Mouse (Mus musculus) kidney, postnatal 4 days (tissue): ENCODE measurements around the gene Rnf224.

ENCODE experiments used
- DNase-seq, 2 experiments: peaks; one replicate each; pipeline ENCODE4 v3.0.0; 2021; ENCODE audit warnings: mixed read lengths in 2 of 2

Gene Rnf224

DNA sequence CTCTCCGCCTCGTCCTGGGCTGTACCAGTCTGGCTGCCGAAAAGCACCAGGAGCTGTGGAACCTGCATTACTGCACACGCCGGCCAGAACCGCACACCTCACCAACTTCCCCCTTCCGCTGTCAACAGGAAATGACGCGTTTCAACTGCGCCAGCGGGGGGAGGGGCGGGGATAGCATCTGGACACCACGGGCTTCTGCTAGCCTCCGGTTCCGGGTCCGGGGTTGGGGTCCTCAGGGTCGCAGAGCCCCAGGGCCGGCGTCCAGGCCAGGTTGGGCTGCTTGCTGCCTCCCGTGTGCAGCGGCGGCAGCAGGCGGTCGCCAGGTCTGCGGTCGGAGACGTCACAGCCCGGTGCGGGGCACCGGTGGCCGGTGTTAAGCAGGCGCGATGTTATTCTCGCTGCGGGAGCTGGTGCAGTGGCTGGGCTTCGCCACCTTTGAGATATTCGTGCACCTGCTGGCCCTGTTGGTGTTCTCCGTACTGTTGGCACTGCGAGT, 18.7 kb upstream of the Rnf224 start, which contains the start of gene Tmem203:
Gene Tmem203 (plus strand): TSS at position 156 of the 496 bp plus-strand sequence.
- DNase-seq = peak; percentile 94

DNA sequence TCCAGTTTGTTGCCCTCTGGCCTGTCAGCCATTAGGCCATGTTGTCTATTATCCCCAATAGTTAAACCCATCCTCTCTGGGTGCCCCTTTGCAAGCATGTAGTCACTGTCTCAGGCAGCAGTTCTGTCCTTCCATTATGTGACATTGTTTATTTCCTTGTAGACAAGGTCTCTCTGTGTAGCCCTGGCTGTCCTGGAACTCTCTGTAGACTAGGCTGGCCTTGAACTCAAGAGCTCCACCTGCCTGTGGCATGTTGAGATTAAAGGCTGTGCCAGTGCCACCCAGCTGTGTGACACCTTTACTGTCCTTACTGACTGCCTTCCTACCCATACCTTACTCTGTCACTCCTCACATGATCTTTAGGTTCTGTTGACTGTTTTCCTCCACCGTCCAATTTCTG, 15.7 kb upstream of the Rnf224 start:
- DNase-seq = peak; percentile 40 to 50

DNA sequence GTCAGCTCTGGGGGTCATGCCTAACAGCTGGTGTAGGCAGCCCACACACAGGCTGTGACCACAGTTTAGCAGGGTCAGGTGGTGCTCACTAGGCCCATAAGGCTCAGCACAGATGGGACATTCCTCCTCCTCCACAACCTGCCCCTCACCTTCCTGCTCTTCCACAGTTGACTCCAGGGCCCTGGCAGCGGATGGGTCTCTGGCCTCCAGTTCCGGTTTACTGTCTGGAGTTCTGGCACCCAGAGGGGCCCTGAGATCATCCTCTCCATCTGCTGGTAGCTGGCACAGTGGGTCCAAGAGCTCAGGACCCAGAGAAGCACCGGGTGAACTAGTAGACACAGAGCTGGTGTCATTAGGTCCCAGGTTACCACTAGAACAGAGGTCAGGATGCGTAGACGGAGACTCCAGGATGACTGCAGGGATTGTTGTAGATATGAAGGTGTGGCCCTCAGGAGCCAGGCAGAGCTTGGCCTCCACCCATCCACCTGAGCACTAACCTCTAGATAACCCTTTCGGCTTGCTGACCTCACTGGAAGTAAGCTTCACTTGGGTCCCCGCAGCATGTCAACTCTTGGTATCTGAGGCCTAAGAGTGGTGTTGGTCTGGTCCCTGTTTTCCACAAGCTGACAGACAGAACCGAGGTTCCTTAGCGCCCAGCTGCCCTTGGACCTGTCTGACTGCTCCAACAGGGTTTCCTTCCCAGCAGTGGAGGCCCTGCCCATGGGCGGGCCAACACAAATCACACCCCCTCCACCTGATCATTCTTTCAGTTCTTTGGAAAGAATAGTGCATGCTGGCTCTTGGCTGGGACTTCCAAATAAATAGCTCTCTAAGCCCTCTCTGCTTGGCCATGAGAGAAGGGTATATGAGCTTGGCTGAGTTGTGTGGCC, 9.8 kb upstream of the Rnf224 start, which contains the start of gene AL732309.1:
Gene AL732309.1 (minus strand): TSS at position 681 of the 890 bp plus-strand sequence.
- no peak for DNase-seq

DNA sequence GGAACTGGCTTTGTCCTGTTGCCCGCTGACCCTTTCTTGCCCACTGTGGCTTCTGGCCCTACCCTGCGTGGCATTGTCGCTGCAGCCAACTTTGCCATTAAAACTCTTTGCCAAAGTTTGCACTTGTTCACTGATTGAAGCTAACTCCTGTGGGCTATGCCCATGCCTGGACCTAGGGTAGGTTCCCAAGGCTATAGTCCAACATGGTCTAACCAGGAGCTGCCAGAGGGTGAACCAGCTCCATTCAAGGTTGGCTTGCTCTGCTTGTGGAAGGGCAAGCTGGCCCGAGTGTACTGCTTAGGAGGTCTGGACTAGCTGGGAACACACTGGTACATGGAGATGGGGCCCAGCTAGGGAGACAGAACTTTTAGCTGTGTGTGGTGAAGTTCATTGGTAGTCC, 7.6 kb upstream of the Rnf224 start:
- DNase-seq = no peak

DNA sequence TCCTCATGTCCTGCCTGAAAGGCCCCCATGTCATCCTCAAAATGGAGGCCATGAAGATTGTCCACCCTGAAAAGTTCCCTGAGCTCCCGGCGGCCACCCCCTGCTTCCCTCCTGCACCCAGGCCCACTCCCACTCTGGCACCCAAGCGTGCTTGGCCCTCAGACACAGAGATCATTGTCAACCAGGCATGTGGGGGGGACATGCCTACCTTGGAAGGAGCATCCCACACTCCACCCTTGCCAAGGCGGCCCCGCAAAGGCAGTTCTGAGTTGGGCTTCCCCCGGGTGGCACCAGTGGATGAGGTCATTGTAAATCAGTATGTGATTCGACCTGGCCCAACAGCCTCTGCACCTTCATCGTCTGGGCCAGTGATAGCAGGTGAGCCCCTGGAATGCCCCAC, 6.8 kb upstream of the Rnf224 start:
- no peak for DNase-seq

DNA sequence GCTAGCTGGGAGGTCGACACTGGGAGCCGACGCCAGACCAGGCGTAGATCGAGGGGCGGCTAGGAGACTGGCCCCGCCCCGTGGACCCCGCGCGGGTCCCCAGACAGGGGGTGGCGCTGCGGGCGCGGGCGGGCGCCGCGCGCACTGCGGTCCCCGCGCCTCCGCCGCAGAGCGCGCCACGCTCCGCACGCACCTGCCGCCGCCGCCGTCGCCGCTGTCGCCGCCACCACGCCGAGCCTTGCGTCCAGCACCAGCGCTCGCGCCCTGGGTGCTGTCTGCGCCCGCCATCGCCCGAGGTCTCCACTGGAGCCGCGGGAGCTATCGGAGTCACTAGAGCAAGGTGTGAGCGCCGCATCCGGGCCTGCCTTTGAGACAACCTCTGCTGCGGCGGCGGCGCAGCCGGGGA, 5.5 kb upstream of the Rnf224 start, which contains the start of the genes Rnf208 and Cysrt1:
Gene Rnf208 (plus strand): TSS at position 155 of the 406 bp plus-strand sequence.
Gene Cysrt1 (minus strand): TSS at position 352 of the 406 bp plus-strand sequence.
- DNase-seq = peak; percentile 39 to 54

DNA sequence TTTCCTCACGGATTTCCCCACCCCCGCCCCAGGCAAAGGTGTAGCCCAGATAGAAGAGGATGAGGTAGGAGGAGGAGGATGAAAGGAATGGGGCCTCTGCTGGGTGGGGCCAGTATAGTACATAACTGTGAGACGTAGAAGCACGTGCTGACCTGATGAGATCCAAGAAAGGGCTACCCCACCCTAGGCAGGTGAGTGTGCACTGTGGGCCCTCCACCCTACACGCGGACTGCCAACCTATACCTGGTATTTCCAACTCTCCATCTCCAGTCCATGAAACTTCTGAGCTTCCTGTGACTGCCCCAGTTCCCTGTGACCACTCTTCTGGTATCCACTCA, 4.8 kb upstream of the Rnf224 start:
- DNase-seq = peak in 1 of 2 experiments; percentile 9

DNA sequence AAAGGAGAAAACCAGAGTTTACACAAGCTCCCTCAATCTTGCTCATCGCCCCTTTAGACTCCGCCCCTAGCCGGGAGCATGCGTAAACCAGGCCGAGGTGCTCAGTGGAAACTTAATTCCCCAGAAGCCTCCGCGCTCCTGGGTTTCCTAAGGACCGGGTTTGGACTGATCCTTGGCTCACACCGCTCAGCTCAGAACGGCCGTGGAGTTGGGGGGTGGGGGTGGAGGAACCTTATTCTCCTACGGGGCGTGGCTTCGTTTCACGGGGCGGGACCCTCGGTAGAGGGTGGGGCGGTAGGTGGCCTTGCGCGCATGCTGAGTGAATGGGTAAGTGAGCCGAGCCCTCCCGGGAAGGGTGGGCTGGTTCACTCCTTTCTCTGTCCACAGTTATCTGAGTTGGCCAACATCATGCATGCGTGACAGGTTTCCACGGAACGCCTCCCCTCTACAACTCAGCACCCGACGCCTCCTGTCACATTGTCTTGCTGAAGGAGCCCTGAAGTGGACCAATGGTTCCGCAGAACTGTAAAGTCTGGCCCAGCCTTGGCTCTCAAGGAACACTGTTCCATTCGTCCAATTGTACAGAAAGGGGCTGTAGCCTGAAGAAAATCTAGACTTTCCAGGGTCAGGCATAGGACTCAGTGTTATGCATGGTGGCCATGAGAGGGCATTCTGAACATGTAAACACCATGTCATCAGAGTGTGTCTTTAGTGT, 4.3 kb upstream of the Rnf224 start:
- DNase-seq = peak; percentile 84 to 89

DNA sequence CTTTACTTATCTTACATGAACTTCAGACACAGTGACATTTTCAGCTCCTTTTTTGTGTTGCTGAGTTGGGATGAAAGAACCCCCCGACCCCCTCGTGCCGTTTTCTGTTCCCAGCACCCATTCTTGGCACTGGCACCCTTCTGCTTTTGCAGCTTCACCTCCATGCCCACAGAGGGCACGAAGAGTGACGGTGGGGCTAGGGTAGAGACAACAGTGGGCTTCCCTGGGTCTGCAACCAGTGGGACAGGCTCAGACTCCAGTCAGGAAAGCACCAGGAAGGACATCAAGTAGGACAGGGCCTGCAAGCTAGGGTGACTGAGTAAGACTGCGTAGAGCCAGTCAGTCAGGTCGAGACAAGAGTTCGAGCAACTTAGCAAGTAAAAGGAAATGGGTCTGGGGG, 3.7 kb upstream of the Rnf224 start:
- DNase-seq = peak in 1 of 2 experiments; percentile 2

DNA sequence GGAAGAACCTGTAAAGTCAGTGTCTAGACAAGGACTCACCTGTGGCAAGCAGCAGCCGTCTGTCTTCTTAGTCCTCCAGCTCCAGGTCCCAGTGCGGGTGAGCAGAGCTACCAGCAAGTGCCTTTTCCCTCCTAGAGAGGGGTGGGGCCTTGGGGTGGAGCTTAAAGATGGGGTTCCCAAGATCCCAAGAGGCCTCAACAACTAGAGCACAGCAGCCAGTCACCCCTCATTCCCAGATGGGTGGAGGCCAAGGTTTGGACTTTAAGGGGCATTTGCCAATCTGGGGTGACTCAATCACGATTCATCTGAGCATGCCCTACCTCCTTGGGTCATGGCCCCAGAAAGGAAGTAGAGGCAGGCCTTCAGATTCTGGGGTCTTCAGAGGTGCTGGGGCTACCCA, 3.2 kb upstream of the Rnf224 start:
- peak in 1 of 2 experiments; percentile 3 for DNase-seq

DNA sequence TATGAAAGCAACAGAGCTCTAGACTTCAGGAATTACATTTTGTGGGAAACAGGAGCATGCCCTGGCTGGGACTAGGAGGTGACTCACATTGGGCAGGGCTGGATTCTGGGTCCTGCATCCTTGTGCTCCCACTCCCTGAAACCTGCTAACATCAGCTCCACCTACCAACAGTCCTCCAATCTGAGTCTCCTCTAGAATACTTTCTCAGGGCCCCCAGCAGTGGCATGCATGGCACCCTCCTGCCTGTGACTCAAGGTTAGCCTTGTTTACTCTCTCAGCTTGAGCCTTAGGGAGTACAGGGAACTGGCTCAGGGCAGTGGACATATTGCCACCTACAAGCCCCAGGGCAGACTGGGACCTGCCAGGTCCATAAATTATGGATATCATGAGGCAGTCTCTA, 1.5 kb upstream of the Rnf224 start:
- peak in 1 of 2 experiments; percentile 4 for DNase-seq

DNA sequence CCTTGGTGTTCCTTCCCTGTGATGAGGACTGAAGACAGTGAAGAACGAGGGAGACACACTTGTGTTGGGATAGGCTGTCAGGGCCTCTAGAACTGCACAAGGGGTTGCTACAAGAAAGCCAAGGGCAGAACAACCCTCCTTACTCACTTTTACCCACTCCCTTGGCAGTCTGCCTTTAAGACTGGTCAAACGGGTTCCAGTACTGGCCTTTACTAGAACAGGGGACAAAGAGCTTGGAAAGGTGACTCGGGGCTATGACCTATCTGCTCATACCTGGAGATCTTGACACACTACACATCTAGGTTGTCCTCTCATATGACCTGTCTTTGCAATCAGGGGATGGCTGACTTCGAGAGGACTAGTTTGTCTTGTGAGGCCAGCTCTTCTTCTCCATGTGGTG, 935 bp upstream of the Rnf224 start:
- DNase-seq = peak in 1 of 2 experiments; percentile 35

DNA sequence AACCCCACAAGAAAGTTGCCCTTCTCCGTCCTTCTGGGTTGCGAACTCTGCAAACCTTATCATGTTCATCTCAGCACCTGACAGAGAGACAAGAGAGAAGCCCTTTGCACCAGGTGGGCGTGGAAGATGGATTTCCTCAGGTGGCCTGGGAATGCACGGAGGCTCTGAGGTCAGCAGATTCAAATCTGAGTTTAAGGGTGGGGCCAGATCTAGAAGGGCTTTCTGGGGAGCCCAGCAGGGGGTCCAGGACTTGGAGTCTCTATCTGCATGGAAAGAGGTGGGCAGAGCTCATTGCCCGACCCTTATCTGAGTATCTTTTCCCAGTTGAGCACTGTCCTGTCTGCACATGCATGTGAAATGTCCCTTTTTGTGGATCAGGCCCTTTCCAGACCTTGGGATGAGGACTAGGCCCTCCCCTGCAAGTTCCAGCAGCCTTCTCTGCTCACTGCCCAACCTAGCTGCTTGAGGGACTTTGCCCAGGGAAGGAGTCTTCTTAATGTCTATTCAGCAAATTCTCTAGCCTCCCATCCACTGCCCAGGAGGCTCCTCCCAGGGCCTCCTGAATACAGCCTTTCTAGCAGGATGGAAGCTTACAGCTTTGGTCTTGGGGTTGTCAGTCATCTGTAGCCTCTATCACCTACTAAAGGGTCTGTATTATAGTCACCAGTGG, 1.9 kb downstream of the Rnf224 start:
- peak in 1 of 2 experiments; percentile 46 for DNase-seq

DNA sequence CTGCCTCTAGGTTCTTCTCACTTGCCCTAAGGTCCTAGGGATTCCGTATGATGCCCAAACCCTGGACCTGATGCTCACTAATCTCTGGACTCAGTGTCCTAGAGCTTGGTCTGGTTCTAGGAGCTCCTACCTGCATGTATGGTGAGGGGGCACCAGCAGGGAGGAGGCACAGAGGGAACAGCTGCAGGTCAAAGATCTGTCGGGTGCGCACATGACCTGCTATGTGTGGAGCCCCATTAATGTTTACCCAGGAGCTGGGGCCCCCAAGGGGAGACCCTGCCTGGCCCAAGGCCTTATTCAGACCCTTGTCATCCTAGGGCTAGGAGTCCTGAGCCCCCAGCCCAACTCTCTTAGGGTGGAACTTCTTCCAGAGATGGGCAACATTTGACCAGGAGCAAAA, 2.5 kb downstream of the Rnf224 start, which contains the start of gene Slc34a3:
Gene Slc34a3 (minus strand): TSS at position 315 of the 400 bp plus-strand sequence.
- peak in 1 of 2 experiments; percentile 47 for DNase-seq

DNA sequence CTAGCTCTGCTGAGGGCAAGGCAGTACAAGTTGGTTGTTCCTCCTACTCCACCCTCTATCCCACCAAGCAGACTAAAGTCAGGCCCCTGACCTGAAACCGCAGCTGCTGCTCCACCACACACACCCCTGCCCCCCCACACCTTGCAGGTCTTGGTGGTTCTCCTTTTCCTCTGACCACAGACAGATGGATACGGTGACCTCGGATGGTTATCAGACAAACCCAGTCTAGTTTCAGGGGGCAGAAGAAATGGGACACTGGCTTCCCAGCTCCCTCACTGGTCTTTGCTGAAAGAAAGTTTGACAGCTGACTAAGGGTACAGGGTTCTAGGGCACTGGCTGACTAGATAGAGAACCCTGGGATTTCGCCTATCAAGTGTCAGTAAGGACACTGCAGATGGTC, 3.2 kb downstream of the Rnf224 start:
- peak in 1 of 2 experiments; percentile 2 for DNase-seq

DNA sequence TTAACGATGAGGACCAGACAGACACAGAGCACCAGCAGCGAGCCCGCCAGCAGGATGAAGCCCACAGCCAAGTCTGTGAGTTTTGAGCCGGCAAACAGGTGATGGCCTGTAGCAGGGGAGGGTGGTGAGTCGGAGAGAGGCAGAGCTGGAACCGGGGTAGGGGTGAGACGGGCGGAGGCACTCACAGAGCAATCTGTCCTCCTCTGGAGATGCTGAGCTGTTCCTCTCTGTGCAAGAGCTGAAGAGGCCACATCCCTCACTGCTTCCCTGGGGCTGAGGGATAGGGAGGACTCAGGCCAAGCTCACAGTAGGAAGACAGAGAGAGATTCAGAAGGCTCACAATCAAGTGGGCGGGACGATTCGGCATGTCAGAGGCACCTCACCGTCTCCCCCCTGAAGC, 5.5 kb downstream of the Rnf224 start:
- no peak for DNase-seq

DNA sequence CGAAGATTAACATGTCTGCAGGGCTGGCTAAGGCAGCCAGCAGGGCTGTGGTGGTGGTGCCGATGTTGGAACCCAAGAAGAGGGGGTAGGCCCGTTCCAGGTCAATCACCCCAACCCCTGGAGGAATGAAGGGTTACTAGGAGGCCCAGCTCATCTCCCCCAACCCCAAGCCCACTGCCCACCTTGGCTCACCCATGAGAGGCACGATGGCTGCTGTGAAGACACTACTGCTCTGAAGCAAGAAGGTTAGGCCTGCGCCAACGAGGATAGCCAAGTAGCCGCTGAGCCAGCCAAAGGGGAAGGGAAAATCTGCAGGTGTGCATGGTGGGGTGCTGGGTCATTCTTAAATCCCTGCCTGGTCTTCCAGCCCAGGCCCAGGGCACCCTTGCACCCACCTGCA, 6.0 kb downstream of the Rnf224 start:
- DNase-seq = no peak

DNA sequence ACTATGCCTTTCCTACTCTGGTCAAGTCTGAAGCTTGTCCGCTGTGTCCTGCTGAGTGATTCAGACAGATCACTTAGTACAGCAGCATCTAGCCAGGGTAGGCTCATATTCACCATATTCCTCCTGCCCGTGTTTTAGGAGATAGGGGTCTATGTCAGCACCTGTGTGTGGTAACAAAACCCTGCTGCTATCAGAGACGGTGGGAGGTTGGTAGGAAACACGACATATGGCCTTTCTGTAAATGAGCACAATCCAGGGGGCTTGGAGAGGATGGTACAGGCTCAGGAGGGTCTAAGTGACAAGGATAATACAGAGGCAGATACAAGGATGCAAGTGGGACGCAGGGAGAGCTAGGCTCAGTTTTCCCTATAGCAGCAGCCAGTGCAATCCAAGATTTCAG, 7.0 kb downstream of the Rnf224 start:
- no peak for DNase-seq

DNA sequence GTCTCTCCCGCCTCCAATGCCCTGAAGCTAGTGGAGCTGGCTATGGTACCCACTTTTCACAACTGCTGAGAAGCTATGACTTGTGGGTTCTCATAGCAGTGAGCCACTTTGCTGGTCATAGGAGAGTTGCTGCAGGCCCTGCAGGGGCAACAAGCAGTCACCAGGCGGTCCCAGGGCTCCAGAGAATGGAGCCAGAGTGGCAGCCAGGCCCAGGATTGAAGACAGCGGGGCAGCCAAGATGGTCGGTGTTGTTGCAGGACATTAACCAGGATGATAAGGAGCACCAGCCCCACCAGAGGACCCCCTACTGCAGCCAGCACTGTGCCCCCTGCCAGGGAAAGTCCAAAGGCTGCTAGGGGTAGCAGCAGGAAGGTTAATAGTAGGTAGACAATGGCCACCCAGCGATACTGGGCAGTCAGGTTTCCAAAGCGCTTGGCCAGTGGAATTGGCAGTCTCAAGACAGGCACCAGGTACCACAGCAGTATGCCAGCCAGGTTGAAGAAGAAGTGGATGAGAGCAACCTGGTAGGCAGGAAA, 7.5 kb downstream of the Rnf224 start:
- DNase-seq = no peak

DNA sequence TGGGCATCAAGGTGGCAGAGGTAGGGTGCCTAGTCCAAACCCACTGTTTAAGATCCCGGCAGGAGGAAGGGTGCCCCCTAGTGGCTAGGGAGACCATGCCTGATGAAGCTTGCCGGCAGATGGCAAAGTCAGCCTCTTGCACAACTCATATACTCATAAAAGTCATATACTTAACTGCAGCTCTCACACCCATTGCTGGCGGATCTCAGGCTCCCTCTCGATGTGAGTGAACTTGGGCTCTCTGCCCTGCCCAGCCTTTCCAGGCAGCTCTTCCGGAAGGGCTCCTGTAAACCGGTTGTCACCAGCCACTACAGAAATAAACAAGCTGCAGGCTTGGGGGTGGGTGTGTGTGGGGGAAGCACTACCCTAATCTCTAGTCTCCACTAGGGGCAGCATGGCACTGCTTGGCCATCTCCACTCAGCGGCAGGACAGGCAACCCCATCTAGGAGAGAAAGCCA, 8.1 kb downstream of the Rnf224 start:
- peak; percentile 88 to 92 for DNase-seq

DNA sequence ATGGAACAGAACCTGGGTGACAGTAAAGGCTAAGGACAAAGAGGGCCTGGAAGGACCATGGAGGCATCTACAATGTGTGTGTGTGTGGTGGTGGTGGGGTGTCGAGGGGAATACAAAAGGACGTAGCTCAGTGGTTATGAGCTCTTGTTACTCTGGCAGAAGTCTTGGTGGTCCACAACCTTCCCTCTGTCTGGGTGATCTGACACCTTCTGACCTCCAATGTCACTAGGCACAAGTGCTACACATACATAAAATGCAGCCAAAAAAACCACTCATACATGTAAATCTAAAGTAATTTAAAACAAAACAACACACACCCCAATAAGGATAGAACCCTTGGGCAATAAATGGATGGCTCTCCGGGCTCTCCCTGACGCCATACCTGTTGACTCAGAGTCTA, 9.2 kb downstream of the Rnf224 start:
- DNase-seq = no peak

DNA sequence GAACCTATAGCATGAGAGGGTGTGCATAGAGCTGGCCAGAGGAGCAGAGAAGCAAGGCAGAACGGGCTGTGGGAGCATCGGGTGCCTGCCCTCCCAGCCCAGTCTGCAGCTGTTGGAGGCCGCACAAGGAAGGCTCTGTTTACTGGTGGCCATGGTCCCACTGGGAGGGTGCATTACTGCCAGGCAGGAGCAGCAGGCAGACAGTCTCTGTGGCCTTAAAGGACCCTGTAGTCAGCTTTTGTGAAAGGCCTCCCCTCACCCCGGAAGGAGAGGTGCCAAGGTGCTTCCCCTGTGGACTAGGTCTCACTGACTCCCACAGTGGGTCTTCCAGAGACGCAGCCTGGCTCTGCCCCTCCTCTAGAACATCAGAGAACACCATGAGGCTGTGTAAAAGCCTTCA, 9.7 kb downstream of the Rnf224 start:
- no peak for DNase-seq
